Mouse (Mus musculus) forebrain, embryonic 11.5 days (tissue): ENCODE results near the gene Ttc24. TPM values are rescaled to one million over a fixed set of nuclear protein-coding genes. Genes with fewer than 3 reads are reported as not detected.

ENCODE experiments used
- polyA plus RNA-seq: library from polyadenylated mRNA; unstranded; fragments of >200 nt; fragmentation: Nextera tagmentation; extraction: Ambion mirVana; gene quantifications from 2 replicates; pipeline ENCODE4 v1.2.1, GENCODE M21; 2014

Ttc24 gene
- polyA plus RNA-seq, 1 experiment from 2014 or later = not detected

Other genes with a start within 250 kb of the Ttc24 start
- gene Sh2d2a, start 231.5 kb downstream of the Ttc24 start, polyA plus RNA-seq = not detected in 2 replicates
- gene Prcc, start 192.7 kb downstream of the Ttc24 start, polyA plus RNA-seq = 19.6 and 22.3 TPM in 2 replicates
- gene Hdgf, start 172.0 kb downstream of the Ttc24 start, polyA plus RNA-seq = 325 and 329 TPM in 2 replicates
- gene Mrpl24, start 158.8 kb downstream of the Ttc24 start, polyA plus RNA-seq = 69.4 and 74.5 TPM in 2 replicates
- 73.9 and 78.7 TPM in 2 replicates for gene Isg20l2, start 148.0 kb downstream of the Ttc24 start, polyA plus RNA-seq
- gene Rrnad1, start 147.6 kb downstream of the Ttc24 start, polyA plus RNA-seq = 22.2 and 23.2 TPM in 2 replicates
- gene Crabp2, start 129.6 kb downstream of the Ttc24 start, polyA plus RNA-seq = 409 and 417 TPM in 2 replicates
- gene Nes, start 107.2 kb downstream of the Ttc24 start, polyA plus RNA-seq = 92.0 and 99.9 TPM in 2 replicates
- 0.52 and 0.72 TPM in 2 replicates for gene Bcan, start 78.1 kb downstream of the Ttc24 start, polyA plus RNA-seq
- gene Hapln2, start 50.7 kb downstream of the Ttc24 start, polyA plus RNA-seq = 0.27 and 0.39 TPM in 2 replicates
- gene Gpatch4, start 35.2 kb downstream of the Ttc24 start, polyA plus RNA-seq = 32.8 and 39.0 TPM in 2 replicates
- 123 and 130 TPM in 2 replicates for gene Naxe, start 19.8 kb downstream of the Ttc24 start, polyA plus RNA-seq
- 26.8 and 27.0 TPM in 2 replicates for gene Iqgap3, start 3.7 kb upstream of the Ttc24 start, polyA plus RNA-seq
- gene Mef2d, start 64.1 kb upstream of the Ttc24 start, polyA plus RNA-seq = 17.3 and 19.7 TPM in 2 replicates
- gene Rhbg, start 176.4 kb upstream of the Ttc24 start, polyA plus RNA-seq = 0.36 TPM in 1 of 2 replicates, not detected in the other
- gene Gm38392, start 208.9 kb upstream of the Ttc24 start, polyA plus RNA-seq = 0.16 TPM in 1 of 2 replicates, not detected in the other
- gene Tsacc, start 218.7 kb upstream of the Ttc24 start, polyA plus RNA-seq = 10.4 and 12.2 TPM in 2 replicates
- 725 and 780 TPM in 2 replicates for gene Cct3, start 218.8 kb upstream of the Ttc24 start, polyA plus RNA-seq
- gene Glmp, start 246.7 kb upstream of the Ttc24 start, polyA plus RNA-seq = 77.2 and 87.2 TPM in 2 replicates